Mouse (Mus musculus): ENCODE results near the gene Tmem182.

Gene Tmem182

GRCm38 (mm10) chr1:40805351-40805750 is at the start of gene Tmem182:
Gene Tmem182 (plus strand): TSS chr1:40805601.
- DNase-seq (ENCODE audit: low spot score), result no peak

- no peak for DNase-seq (ENCODE audit: low spot score)
These were observed 45.5 kb upstream of the Tmem182 start for GRCm38 (mm10) chr1:40759751-40760445.

GRCm38 (mm10) chr1:40764042-40764441 is 41.4 kb upstream of the Tmem182 start:
- DNase-seq (ENCODE audit: low spot score), result no peak

- DNase-seq (ENCODE audit: low spot score), result no peak
These were observed 40.6 kb upstream of the Tmem182 start for GRCm38 (mm10) chr1:40764701-40765275.

GRCm38 (mm10) chr1:40765521-40765920 is 39.9 kb upstream of the Tmem182 start:
- DNase-seq (ENCODE audit: low spot score), result no peak

- DNase-seq (ENCODE audit: low spot score), result no peak
These were observed 37.8 kb upstream of the Tmem182 start for GRCm38 (mm10) chr1:40767588-40767987.

GRCm38 (mm10) chr1:40768606-40769005 is 36.8 kb upstream of the Tmem182 start:
- DNase-seq (ENCODE audit: low spot score), result no peak

- DNase-seq (ENCODE audit: low spot score), result no peak
These were observed 36.0 kb upstream of the Tmem182 start for GRCm38 (mm10) chr1:40769331-40769894.

GRCm38 (mm10) chr1:40771196-40771970 is 34.0 kb upstream of the Tmem182 start:
- no peak for DNase-seq (ENCODE audit: low spot score)

- DNase-seq (ENCODE audit: low spot score), result no peak
These were observed 32.2 kb upstream of the Tmem182 start for GRCm38 (mm10) chr1:40773234-40773633.

- no peak for DNase-seq (ENCODE audit: low spot score)
These were observed 31.4 kb upstream of the Tmem182 start for GRCm38 (mm10) chr1:40774040-40774439.

- no peak for DNase-seq (ENCODE audit: low spot score)
These were observed 29.3 kb upstream of the Tmem182 start for GRCm38 (mm10) chr1:40776102-40776501.

GRCm38 (mm10) chr1:40776763-40777162 is 28.6 kb upstream of the Tmem182 start:
- no peak for DNase-seq (ENCODE audit: low spot score)

- DNase-seq (ENCODE audit: low spot score), result no peak
These were observed 22.0 kb upstream of the Tmem182 start for GRCm38 (mm10) chr1:40783450-40783849.

GRCm38 (mm10) chr1:40784306-40784705 is 21.1 kb upstream of the Tmem182 start:
- DNase-seq (ENCODE audit: low spot score), result no peak

- DNase-seq (ENCODE audit: low spot score), result no peak
These were observed 19.4 kb upstream of the Tmem182 start for GRCm38 (mm10) chr1:40785876-40786445.

- DNase-seq (ENCODE audit: low spot score), result no peak
These were observed 16.4 kb upstream of the Tmem182 start for GRCm38 (mm10) chr1:40788956-40789355.

- DNase-seq (ENCODE audit: low spot score), result no peak
These were observed 15.7 kb upstream of the Tmem182 start for GRCm38 (mm10) chr1:40789666-40790233.

GRCm38 (mm10) chr1:40790324-40791141 is 14.9 kb upstream of the Tmem182 start, which contains the start of gene Mfsd9:
Gene Mfsd9 (minus strand): TSS chr1:40790687.
- DNase-seq (ENCODE audit: low spot score), result peak; percentile 88

GRCm38 (mm10) chr1:40795508-40795907 is 9.9 kb upstream of the Tmem182 start:
- no peak for DNase-seq (ENCODE audit: low spot score)

- peak; percentile 41 for DNase-seq (ENCODE audit: low spot score)
These were observed 8.1 kb upstream of the Tmem182 start for GRCm38 (mm10) chr1:40797348-40797747.
